Mouse (Mus musculus) G1E (cell line): ENCODE measurements around the gene Nxt2. TPM values are rescaled to one million over a fixed set of nuclear protein-coding genes. Genes with fewer than 3 reads are reported as not detected.
"Not testable (repeated sequence)": the region's sequence is repeated elsewhere in the genome, so short reads cannot be mapped to it uniquely, and the experiment has no call there.

Experiments
- ATAC-seq: 2 replicates; pipeline ENCODE4 v1.8.0; 2016; ENCODE audit warnings: mild to moderate bottlenecking; ENCODE audit not compliant: insufficient number of reproducible peaks, poor library complexity, low FRiP score, severe bottlenecking; ENCODE audit errors: extremely low read depth
- DNase-seq: peaks from one replicate; pipeline ENCODE4 v3.0.0; 2012; ENCODE audit warnings: low spot score
- H3K27me3 ChIP-seq: 2 replicates; pipeline ENCODE4 v1.6.1; 2012; ENCODE audit warnings: mild to moderate bottlenecking, low read length, inconsistent platforms; ENCODE audit not compliant: insufficient read depth
- H3K36me3 ChIP-seq: replicated peaks from 2 replicates; pipeline ENCODE3; 2012; ENCODE audit warnings: mild to moderate bottlenecking, inconsistent platforms
- H3K4me1 ChIP-seq: 2 replicates; pipeline ENCODE4 v1.6.1; 2012; ENCODE audit warnings: low read depth, low read length, inconsistent platforms, mixed read lengths; ENCODE audit not compliant: insufficient read depth
- H3K4me3 ChIP-seq: 2 replicates; pipeline ENCODE4 v1.5.1; 2012; ENCODE audit warnings: low read depth, mild to moderate bottlenecking, inconsistent platforms, low read length, moderate library complexity, mixed read lengths
- H3K9me3 ChIP-seq: replicated peaks from 2 replicates; pipeline ENCODE4 v1.6.1; 2012; ENCODE audit warnings: inconsistent platforms
- CTCF ChIP-seq: IDR thresholded peaks from 2 replicates; pipeline ENCODE4 v1.5.1; 2012; ENCODE audit warnings: low read depth, low read length, inconsistent platforms, mixed read lengths
- GATA1 ChIP-seq: IDR thresholded peaks from 2 replicates; pipeline ENCODE4 v1.6.1; 2012; ENCODE audit warnings: borderline replicate concordance, low read length, inconsistent platforms, mixed read lengths
- GATA2 ChIP-seq: IDR thresholded peaks from 2 replicates; pipeline ENCODE4 v1.6.1; 2012; ENCODE audit warnings: low read depth, low read length, inconsistent platforms, borderline replicate concordance
- POLR2AphosphoS5 ChIP-seq: IDR thresholded peaks from 2 replicates; pipeline ENCODE4 v1.6.1; 2012; ENCODE audit warnings: low read depth, low read length, inconsistent platforms; ENCODE audit not compliant: insufficient replicate concordance
- TAL1 ChIP-seq: conservative IDR thresholded peaks from 2 replicates; pipeline ENCODE4 v1.6.1; 2012; ENCODE audit warnings: low read depth, low read length, inconsistent platforms, mixed read lengths
- polyA plus RNA-seq: library from polyadenylated mRNA; stranded (reverse); fragments of >175 nt; gene quantifications from 2 replicates; pipeline ENCODE4 v1.2.3, GENCODE M21; 2012
- total RNA-seq, 2 experiments: library from RNA; stranded (forward) in 1 of 2; stranded (reverse) in 1 of 2; fragments of 200-1000 nt in 1 of 2; fragments of >200 nt in 1 of 2; fragmentation: Nextera tagmentation in 1 of 2; gene quantifications; 2 replicates each; pipeline ENCODE4 v1.2.3; 2014 to 2017

Gene Nxt2
- total and polyA plus RNA-seq, 3 experiments, result 0.72 to 9.1 (median 6.9) TPM

DNA sequence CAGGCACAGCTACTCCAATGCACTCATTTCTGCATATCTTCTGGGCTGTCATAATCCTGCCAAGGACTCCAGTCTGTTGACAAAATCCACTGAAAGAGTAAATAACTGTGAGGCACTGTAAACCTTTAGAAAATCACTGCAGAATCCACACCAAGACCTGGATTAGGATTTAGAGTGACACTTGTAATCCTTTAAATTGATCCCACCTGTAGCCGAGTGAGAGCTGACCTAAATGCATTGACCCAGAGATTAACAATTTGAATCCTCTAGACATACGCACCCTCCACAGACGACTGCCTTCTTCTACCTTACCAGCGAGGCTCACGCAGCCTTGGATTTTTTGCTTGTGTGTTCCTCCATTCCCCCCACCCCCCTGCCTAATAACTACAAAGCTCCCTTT is 29.7 kb upstream of the Nxt2 start, which contains the start of gene Gucy2f:
Gene Gucy2f, minus strand, starts transcription at position 101 of the 400 bp plus-strand sequence.
- H3K36me3 ChIP-seq, result no peaks in the 10 kb centered on the region
- TF ChIP-seq GATA2 (no peak), TAL1 (no peak), CTCF (no peak), POLR2AphosphoS5 (no peak), GATA1 (no peak)
- no peaks in the 10 kb centered on the region for H3K9me3 ChIP-seq
- ATAC-seq, result no peak
- H3K27me3 ChIP-seq, result peaks cover 7% of the 10 kb centered on the region
- H3K4me1 ChIP-seq, result no peaks in the 10 kb centered on the region
- no peak within 1 kb of the TSS for H3K4me3 ChIP-seq
- no peak for DNase-seq

DNA sequence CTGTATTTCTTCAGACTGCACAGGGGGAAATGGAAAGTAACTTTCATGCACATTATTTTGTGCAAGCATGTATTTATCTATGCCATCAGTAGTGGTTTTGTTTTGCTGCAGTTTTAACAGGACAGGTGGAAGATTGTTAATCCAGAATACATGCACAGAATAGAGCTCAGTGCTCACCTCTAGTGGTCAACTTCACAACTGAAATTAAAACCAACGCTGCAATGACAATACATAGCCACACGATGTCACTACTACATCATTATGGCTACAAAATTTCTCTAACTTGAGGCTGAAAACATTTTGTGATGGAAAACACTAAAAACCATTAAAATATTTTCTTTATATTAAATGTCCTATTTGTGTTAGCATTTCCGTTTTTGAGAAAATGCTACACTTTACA is 26.3 kb upstream of the Nxt2 start:
- H3K4me3 ChIP-seq, result no peak overlapping the region
- H3K4me1 ChIP-seq, result no peaks in the 10 kb centered on the region
- H3K9me3 ChIP-seq, result no peaks in the 10 kb centered on the region
- TF ChIP-seq TAL1, result no peak
- TF ChIP-seq CTCF, result peak; percentile 24; the same call in 1 of the 2 replicates
- DNase-seq (no peak), ATAC-seq (no peak)
- H3K36me3 ChIP-seq, result no peaks in the 10 kb centered on the region
- peaks cover 4% of the 10 kb centered on the region; the same call in 1 of the 2 replicates for H3K27me3 ChIP-seq

DNA sequence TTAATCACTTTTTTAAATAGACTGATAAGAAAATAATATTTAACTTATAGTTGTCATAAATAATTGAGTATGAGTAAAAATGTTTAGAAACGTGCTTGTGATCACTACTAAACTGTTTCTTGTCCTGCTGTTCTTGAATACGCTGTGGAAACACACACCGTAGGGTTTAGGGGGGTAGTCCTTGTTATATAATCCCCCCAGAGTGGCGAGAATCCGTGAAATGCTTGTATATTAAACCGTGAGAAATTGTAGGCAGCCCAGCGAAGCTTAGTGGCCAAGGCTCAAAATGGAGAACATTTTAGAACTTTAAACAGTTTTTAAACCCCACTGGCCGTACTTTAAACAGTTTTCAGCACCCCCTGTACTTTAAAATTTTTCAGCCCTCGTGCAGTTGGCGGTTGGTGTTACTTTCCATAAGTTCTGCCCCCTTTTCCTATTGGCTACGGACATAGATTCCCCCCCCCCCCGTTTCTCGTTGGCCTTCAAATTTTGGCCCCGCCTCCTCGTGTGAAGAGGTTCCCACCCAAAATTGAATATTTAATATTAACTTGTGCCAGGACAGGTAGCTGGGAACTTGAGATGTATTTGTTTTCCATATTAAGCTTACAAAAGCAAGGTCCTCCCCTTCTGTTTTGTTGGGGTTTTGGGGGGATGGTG is 956 bp downstream of the Nxt2 start:
- Histone ChIP-seq H3K9me3 (no peaks in the 10 kb centered on the region), H3K4me3 (peak overlapping the region; percentile 75), H3K4me1 (no peaks in the 10 kb centered on the region), H3K27me3 (no peaks in the 10 kb centered on the region), H3K36me3 (no peaks in the 10 kb centered on the region)
- DNase-seq, result peak; percentile 26
- TF ChIP-seq GATA1 (no peak), GATA2 (no peak)
- peak; percentile 43 for ATAC-seq

DNA sequence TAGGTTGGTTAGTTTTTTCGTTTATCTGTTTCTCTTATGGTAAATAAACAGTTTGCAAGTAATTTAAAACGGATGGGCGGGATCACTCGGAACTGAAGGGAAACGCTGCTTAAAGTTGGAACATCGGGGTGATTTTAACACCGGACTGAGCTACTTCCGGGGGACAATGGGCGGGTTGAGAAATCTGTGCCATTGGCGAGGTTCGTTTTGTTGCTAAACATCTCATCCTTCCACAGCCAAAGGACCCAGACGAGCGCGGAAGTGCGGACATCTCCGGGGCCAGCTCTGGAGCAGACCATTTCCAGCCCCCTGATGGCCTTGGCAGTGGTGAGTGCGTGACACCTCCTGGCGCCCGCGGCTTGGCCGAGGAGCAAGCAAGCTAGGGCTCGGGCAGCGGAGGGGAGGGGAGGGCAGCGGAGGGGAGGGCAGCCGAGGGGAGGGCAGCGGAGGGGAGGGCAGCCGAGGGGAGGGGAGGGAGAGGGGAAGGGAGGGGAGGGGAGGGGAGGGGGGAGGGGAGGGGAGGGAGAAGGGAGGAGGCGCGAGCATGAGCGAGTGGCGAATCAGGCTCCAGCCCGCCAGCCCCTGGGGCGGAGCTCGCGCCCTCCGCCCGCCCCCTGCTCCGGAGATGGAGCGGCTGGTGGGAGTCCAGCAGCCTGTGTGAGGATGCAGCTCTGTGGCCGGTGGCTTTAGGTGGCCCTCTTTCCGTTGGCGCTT is 1.6 kb downstream of the Nxt2 start:
- TF ChIP-seq POLR2AphosphoS5 (no peak), TAL1 (no peak), GATA2 (no peak), CTCF (no peak), GATA1 (no peak)
- Histone ChIP-seq H3K4me1 (no peaks in the 10 kb centered on the region), H3K36me3 (no peaks in the 10 kb centered on the region), H3K9me3 (no peaks in the 10 kb centered on the region), H3K27me3 (no peaks in the 10 kb centered on the region), H3K4me3 (peak overlapping the region; percentile 75)
- DNase-seq (peak; percentile 57), ATAC-seq (peak; percentile 73)

DNA sequence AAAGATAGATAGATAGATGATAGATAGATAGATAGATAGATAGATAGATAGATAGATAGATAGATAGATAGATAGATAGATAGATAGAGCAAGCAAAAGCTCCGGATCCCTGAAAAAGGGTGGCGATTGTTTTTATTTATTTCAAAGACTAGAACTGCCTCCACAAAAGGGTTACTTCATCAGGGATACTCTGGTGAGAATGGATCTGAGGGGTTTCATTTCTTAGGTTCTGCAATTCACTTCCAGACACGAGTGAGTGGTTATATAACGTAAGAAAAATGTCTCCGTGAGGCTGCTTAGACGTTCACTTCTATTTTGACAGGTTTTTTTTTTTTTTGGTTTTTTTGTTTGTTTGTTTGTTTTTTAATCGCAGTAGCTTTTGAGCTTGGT is 2.2 kb downstream of the Nxt2 start:
- DNase-seq, result no peak
- TF ChIP-seq TAL1, result no peak
- no peak for TF ChIP-seq GATA2
- no peak for TF ChIP-seq GATA1
- TF ChIP-seq POLR2AphosphoS5, result no peak
- TF ChIP-seq CTCF, result no peak
- no peaks in the 10 kb centered on the region for H3K9me3 ChIP-seq

DNA sequence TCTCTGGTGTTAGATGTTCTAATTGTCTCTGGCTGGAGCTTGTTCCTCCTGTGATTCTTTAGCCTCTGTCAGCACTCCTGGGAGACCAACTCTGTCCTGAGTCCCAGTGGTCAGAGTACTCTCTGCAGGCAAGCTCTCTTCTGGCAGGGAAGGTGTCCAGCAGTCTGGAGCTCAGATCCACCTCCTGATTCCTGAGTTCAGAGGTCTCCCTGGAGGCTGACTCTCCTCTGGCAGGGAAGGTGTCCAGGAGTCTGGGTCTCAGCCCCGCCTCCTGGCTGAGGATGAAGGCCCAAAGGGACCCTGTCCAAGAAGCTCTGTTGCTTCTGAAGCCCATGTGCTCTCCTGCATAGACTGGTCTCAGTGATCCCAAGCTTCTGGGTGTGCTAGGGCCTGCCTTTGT is 9.6 kb downstream of the Nxt2 start:
- H3K36me3 ChIP-seq, H3K4me1 ChIP-seq, H3K4me3 ChIP-seq, H3K27me3 ChIP-seq, H3K9me3 ChIP-seq, ATAC-seq, DNase-seq: not testable (repeated sequence)

More for the DNA sequence above, 2.2 kb downstream of the Nxt2 start:
- peak overlapping the region; percentile 75; the same call in 1 of the 2 replicates for H3K4me3 ChIP-seq
- H3K27me3 ChIP-seq, result no peaks in the 10 kb centered on the region
- H3K4me1 ChIP-seq, result no peaks in the 10 kb centered on the region
- H3K36me3 ChIP-seq, result no peaks in the 10 kb centered on the region
- ATAC-seq, result no peak

DNA sequence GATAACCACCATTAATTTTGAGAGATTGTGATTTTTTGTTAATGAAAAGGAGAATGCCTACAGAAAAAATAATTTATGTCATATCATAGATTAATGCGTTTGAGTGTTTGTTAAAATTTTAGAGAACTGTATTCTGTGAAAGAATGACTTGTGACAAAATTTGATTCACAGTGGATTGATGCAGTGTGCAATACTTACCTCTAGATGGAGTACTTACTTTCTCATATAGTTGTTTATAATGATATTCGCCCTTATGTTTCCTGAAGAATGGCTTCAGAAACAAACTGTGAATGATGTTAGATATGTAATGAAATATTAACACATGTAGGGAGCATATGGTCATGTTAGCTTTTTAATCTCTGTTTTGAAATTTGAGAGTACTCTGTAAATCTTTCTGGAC is 10.5 kb downstream of the Nxt2 start:
- Histone ChIP-seq H3K4me1 (no peaks in the 10 kb centered on the region), H3K36me3 (peaks cover 2% of the 10 kb centered on the region), H3K9me3 (no peaks in the 10 kb centered on the region), H3K4me3 (no peak overlapping the region), H3K27me3 (no peaks in the 10 kb centered on the region)
- no peak for TF ChIP-seq GATA1
- TF ChIP-seq POLR2AphosphoS5, result no peak
- no peak for TF ChIP-seq CTCF
- no peak for TF ChIP-seq TAL1
- no peak for TF ChIP-seq GATA2
- DNase-seq (no peak), ATAC-seq (no peak)
